Mouse (Mus musculus) embryonic facial prominence, embryonic 14.5 days (tissue): ENCODE results near the gene Bsn. TPM values are rescaled to one million over a fixed set of nuclear protein-coding genes. Genes with fewer than 3 reads are reported as not detected.
A peak's percentile ranks its signal among the peaks of the same experiment; 100 is the strongest.

ENCODE experiments used
- ATAC-seq: fragments of 200-750 bp; cut with Nextera tagmentation; 2 replicates; pipeline ENCODE4 v1.8.0; 2017; ENCODE audit warnings: low read depth, moderate number of reproducible peaks, moderate TSS enrichment
- DNase-seq: peaks from one replicate; pipeline ENCODE4 v3.0.0-alpha.2; 2015; ENCODE audit warnings: low spot score
- H3K27ac ChIP-seq: fragments of 300-500 bp; sonication (generic); replicated peaks from 2 replicates; pipeline ENCODE4 v1.5.1; 2014; ENCODE audit warnings: low read depth, mild to moderate bottlenecking, low read length, moderate library complexity
- H3K27me3 ChIP-seq: fragments of 300-500 bp; sonication (generic); replicated peaks from 2 replicates; pipeline ENCODE4 v1.6.1; 2014; ENCODE audit warnings: low read length; ENCODE audit not compliant: control insufficient read depth, insufficient read depth
- H3K36me3 ChIP-seq: fragments of 300-500 bp; sonication (generic); 2 replicates; pipeline ENCODE4 v1.6.1; 2014; ENCODE audit warnings: low read length, mixed read lengths; ENCODE audit not compliant: control insufficient read depth, insufficient read depth
- H3K4me1 ChIP-seq: fragments of 300-500 bp; sonication (generic); 2 replicates; pipeline ENCODE4 v1.6.1; 2014; ENCODE audit warnings: antibody characterized with exemption, low read length; ENCODE audit not compliant: control insufficient read depth, insufficient read depth
- H3K4me2 ChIP-seq: fragments of 300-500 bp; sonication (generic); 2 replicates; pipeline ENCODE4 v1.6.1; 2014; ENCODE audit warnings: low read depth, mild to moderate bottlenecking, low read length, moderate library complexity, mixed read lengths
- H3K4me3 ChIP-seq: fragments of 300-500 bp; sonication (generic); 2 replicates; pipeline ENCODE4 v1.5.1; 2014; ENCODE audit warnings: low read depth, mild to moderate bottlenecking, low read length
- H3K9ac ChIP-seq: fragments of 300-500 bp; sonication (generic); 2 replicates; pipeline ENCODE4 v1.6.1; 2014; ENCODE audit warnings: low read depth, mild to moderate bottlenecking, low read length, moderate library complexity, mixed read lengths
- H3K9me3 ChIP-seq: fragments of 300-500 bp; sonication (generic); 2 replicates; pipeline ENCODE4 v1.6.1; 2016; ENCODE audit warnings: low read length; ENCODE audit not compliant: control insufficient read depth
- WGBS: fragments of 180-500 bp; shearing (Covaris S2); extraction: QIAGEN DNeasy Blood & Tissue Kit; methylation state at CpG from one replicate; pipeline ENCODE4 v1.1.7; 2014; 5-methylcytosine and 5-hydroxymethylcytosine counted together
- polyA plus RNA-seq: library from polyadenylated mRNA; unstranded; fragments of >200 nt; fragmentation: Nextera tagmentation; extraction: Ambion mirVana; gene quantifications from 2 replicates; pipeline ENCODE4 v1.2.1, GENCODE M21; 2014

The Bsn gene
- polyA plus RNA-seq, 1 experiment from 2014 or later = 1.1 TPM

- H3K9ac ChIP-seq = no peak overlapping the region
- H3K4me2 ChIP-seq = no peak overlapping the region
- no peaks in the 10 kb centered on the region for H3K27me3 ChIP-seq
- H3K4me1 ChIP-seq = no peaks in the 10 kb centered on the region
- peaks cover 47% of the 10 kb centered on the region for H3K36me3 ChIP-seq
- DNase-seq = no peak
- H3K4me3 ChIP-seq = no peak overlapping the region
- WGBS = 84% methylated on average over 7 of the region's 7 CpGs
- no peaks in the 10 kb centered on the region for H3K9me3 ChIP-seq
- ATAC-seq = no peak
- no peak overlapping the region for H3K27ac ChIP-seq
These were observed 123.0 kb downstream of the Bsn start for GRCm38 (mm10) chr9:108067199-108067598.

- 42% methylated on average over 5 of the region's 5 CpGs for WGBS
- Histone ChIP-seq H3K9me3 (no peaks in the 10 kb centered on the region), H3K4me1 (no peaks in the 10 kb centered on the region), H3K4me2 (no peak overlapping the region), H3K36me3 (peaks cover 49% of the 10 kb centered on the region), H3K27me3 (no peaks in the 10 kb centered on the region), H3K4me3 (no peak overlapping the region), H3K27ac (no peak overlapping the region), H3K9ac (no peak overlapping the region)
- ATAC-seq = peak; percentile 53; the same call in 1 of the 2 replicates
- peak; percentile 67 for DNase-seq
These were observed 124.6 kb downstream of the Bsn start for GRCm38 (mm10) chr9:108065491-108066011.

GRCm38 (mm10) chr9:108063361-108063760 is 126.8 kb downstream of the Bsn start:
- Histone ChIP-seq H3K4me1 (no peaks in the 10 kb centered on the region), H3K9me3 (no peaks in the 10 kb centered on the region), H3K36me3 (peaks cover 62% of the 10 kb centered on the region), H3K4me3 (no peak overlapping the region), H3K27ac (no peak overlapping the region), H3K9ac (no peak overlapping the region), H3K4me2 (no peak overlapping the region), H3K27me3 (no peaks in the 10 kb centered on the region)
- ATAC-seq (no peak), DNase-seq (no peak)
- WGBS = 81% methylated on average over 12 of the region's 12 CpGs

DNA sequence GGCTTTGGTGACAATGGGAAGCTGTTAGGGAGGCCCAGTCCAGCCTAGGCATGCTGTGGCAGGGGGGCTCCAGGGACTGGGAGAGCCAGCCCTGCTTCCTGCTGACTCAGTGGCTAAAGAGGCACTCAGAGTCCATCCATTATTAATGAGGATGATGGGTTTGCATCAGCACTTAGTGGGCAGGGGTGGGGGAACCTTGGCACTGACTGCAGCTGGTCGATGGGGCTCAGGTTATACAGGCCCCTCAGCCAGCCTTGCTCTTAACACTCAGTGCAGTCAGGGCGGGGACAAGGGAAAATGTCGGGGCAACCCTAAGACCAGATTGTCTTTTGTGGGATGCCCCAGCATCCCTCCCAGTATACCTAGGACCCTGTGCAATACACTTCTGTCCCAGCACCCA is 128.0 kb downstream of the Bsn start:
- 85% methylated on average over 3 of the region's 3 CpGs for WGBS
- DNase-seq = no peak
- no peak for ATAC-seq
- Histone ChIP-seq H3K9me3 (no peaks in the 10 kb centered on the region), H3K27me3 (no peaks in the 10 kb centered on the region), H3K9ac (no peak overlapping the region), H3K27ac (no peak overlapping the region), H3K4me2 (no peak overlapping the region), H3K4me3 (no peak overlapping the region), H3K4me1 (no peaks in the 10 kb centered on the region), H3K36me3 (peaks cover 72% of the 10 kb centered on the region)

GRCm38 (mm10) chr9:108058291-108058690 is 131.9 kb downstream of the Bsn start:
- H3K4me2 ChIP-seq = no peak overlapping the region
- 88% methylated on average over 9 of the region's 9 CpGs for WGBS
- no peak overlapping the region for H3K9ac ChIP-seq
- no peaks in the 10 kb centered on the region for H3K9me3 ChIP-seq
- no peak for DNase-seq
- peaks cover 88% of the 10 kb centered on the region for H3K36me3 ChIP-seq
- no peak overlapping the region for H3K4me3 ChIP-seq
- no peak overlapping the region for H3K27ac ChIP-seq
- no peaks in the 10 kb centered on the region for H3K27me3 ChIP-seq
- no peaks in the 10 kb centered on the region for H3K4me1 ChIP-seq
- ATAC-seq = no peak

DNA sequence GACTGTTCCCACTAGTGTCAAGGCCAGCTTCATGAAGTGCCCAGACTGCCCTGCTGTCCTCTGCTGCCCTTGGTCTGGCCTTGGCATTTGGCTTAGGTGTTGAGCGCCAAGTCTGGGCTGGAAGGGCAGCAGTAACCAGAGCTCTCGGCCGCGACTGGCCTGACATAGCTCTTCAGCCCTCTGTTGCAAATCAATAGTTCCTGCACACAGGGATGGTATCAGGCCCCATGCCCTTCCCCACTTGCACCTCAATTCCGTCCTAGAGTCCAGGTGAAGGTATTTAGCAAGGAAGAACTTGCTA is 133.0 kb downstream of the Bsn start:
- H3K9ac ChIP-seq = no peak overlapping the region
- no peaks in the 10 kb centered on the region for H3K4me1 ChIP-seq
- H3K9me3 ChIP-seq = no peaks in the 10 kb centered on the region
- no peak overlapping the region for H3K4me3 ChIP-seq
- ATAC-seq (no peak), DNase-seq (no peak)
- H3K27ac ChIP-seq = no peak overlapping the region
- H3K4me2 ChIP-seq = no peak overlapping the region
- no peaks in the 10 kb centered on the region for H3K27me3 ChIP-seq
- peaks cover 79% of the 10 kb centered on the region for H3K36me3 ChIP-seq
- 81% methylated on average over 5 of the region's 5 CpGs for WGBS

- Histone ChIP-seq H3K9ac (no peak overlapping the region), H3K9me3 (no peaks in the 10 kb centered on the region), H3K4me3 (no peak overlapping the region), H3K36me3 (peaks cover 80% of the 10 kb centered on the region), H3K27me3 (no peaks in the 10 kb centered on the region), H3K4me1 (no peaks in the 10 kb centered on the region), H3K27ac (no peak overlapping the region), H3K4me2 (no peak overlapping the region)
- no peak for DNase-seq
- WGBS = 83% methylated on average over 25 of the region's 28 CpGs
- ATAC-seq = no peak
These were observed 133.6 kb downstream of the Bsn start for GRCm38 (mm10) chr9:108056361-108057261.

- DNase-seq (no peak), ATAC-seq (no peak)
- H3K9ac ChIP-seq = 0 out of 2 replicates have a peak overlapping the region, but pooled peaks have one; percentile 14
- no peak overlapping the region for H3K27ac ChIP-seq
- WGBS = 94% methylated on average over 6 of the region's 6 CpGs
- H3K36me3 ChIP-seq = peaks cover 84% of the 10 kb centered on the region
- H3K4me1 ChIP-seq = no peaks in the 10 kb centered on the region
- no peaks in the 10 kb centered on the region for H3K27me3 ChIP-seq
- H3K9me3 ChIP-seq = no peaks in the 10 kb centered on the region
- no peak overlapping the region for H3K4me2 ChIP-seq
- no peak overlapping the region for H3K4me3 ChIP-seq
These were observed 134.4 kb downstream of the Bsn start for GRCm38 (mm10) chr9:108055661-108056237.
